8 mouse cellular contexts compared by ENCODE assay signal in the genomic region with DNA sequence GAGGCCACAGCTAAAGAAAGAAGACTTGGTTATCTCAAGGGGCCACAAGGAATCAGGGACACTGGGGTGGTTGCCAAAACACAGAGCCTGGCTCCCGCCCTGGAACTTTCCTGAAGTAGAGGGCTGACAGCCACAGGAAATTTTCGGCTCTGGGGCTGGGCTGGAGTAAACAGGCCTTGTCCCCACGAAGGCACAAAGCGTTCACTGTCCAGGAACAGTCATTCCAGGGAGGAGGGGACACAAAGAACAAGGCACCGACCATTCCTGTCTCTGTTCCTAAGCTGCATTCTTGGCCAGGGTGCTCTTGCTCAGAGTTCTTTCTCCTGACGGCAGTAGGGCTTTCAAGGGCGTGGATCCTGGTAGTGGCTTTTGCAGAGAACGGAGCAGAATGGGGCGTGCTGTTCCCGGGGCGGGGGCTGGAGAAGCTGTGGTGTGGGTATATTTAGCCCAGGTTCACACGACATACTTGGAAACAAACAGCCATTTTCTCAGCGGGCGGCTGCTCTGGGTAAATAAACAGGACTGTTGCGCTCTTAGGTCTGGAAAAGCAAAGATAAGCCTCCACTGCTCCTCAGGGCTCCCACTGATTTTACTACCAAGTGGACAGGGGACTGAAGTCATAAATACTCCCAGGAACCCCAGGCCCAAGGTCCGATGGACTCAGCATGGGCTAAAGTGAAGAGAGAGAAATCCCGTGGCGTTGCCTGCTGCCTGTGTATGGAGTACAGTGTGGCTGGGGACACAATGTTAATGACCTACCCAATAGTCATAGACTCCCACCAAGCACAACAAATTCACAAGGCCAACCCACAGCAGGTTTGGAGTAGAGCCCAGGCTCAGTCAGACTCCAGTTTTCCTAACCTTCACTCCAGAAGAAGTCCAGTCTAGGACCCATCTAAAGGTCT. TPM values are rescaled to one million over a fixed set of nuclear protein-coding genes. Genes with fewer than 3 reads are reported as not detected.
A peak's percentile ranks its signal among the peaks of the same experiment; 100 is the strongest.
DNase-seq lines count a peak whose midpoint lies in the region; ATAC-seq and TF ChIP-seq lines count a peak whose summit lies in the region.

No protein-coding gene starts in this region.

- peaks cover 17% of the 10 kb centered on the region for H3K4me1 ChIP-seq in spleen, adult 2 months (ENCODE audit: control insufficient read depth, insufficient read depth, insufficient read length)
- peaks cover 16% of the 10 kb centered on the region for H3K4me1 ChIP-seq in hindbrain, embryonic 12.5 days
- H3K4me1 ChIP-seq in lung, adult 2 months (ENCODE audit: control insufficient read depth, insufficient read depth, low read length): peaks cover 63% of the 10 kb centered on the region

- no peak for DNase-seq in spleen, adult 2 months (ENCODE audit: low read depth in 1 of 2, low spot score in 2 of 2)
- DNase-seq in spleen, postnatal 36 days (ENCODE audit: low spot score in 2 of 2): no peak
- DNase-seq in frontal cortex, postnatal 14 days (ENCODE audit: low spot score in 2 of 2): peak; percentile 66 to 67
- DNase-seq in layer of hippocampus, postnatal 10 days (ENCODE audit: low spot score in 2 of 2): peak; percentile 68 to 69
- DNase-seq in lung, adult 2 months: peak; percentile 78
- peak; percentile 69 for DNase-seq in right cerebral cortex, postnatal 25 days
- DNase-seq in embryo, embryonic 10.5 days (ENCODE audit: low spot score): no peak

- no peak for ATAC-seq in hindbrain, embryonic 12.5 days (ENCODE audit: low FRiP score)

- no peak overlapping the region for H3K4me2 ChIP-seq in hindbrain, embryonic 12.5 days (replicated peaks)

- no peak for TF ChIP-seq POLR2A in spleen, adult 2 months (IDR thresholded peaks at IDR 0.05; ENCODE audit: low read depth, low read length)
- TF ChIP-seq POLR2A in lung, adult 2 months (IDR thresholded peaks at IDR 0.05; ENCODE audit: borderline replicate concordance, extremely low read depth, low read depth, low read length): peak; percentile 75; the same call in 1 of the 2 replicates

- no peaks in the 10 kb centered on the region for H3K36me3 ChIP-seq in spleen, adult 2 months (ENCODE audit: control insufficient read depth, insufficient read depth, low read length)
- peaks cover 18% of the 10 kb centered on the region; the same call in 1 of the 2 replicates for H3K36me3 ChIP-seq in hindbrain, embryonic 12.5 days

- no peaks in the 10 kb centered on the region for H3K9me3 ChIP-seq in hindbrain, embryonic 12.5 days (replicated peaks)

- H3K9ac ChIP-seq in hindbrain, embryonic 12.5 days: no peak overlapping the region

- peak overlapping the region; percentile 40; the same call in 1 of the 2 replicates for H3K27ac ChIP-seq in spleen, adult 2 months (ENCODE audit: insufficient read depth, low read length)
- H3K27ac ChIP-seq in hindbrain, embryonic 12.5 days: peak overlapping the region; percentile 53

- TF ChIP-seq CTCF in spleen, adult 2 months (IDR thresholded peaks at IDR 0.05; ENCODE audit: extremely low read depth, insufficient read depth, insufficient read length, insufficient replicate concordance): no peak
- no peak for TF ChIP-seq CTCF in lung, adult 2 months (IDR thresholded peaks at IDR 0.05; ENCODE audit: insufficient read depth, low read length)

- 84% methylated on average over 18 of the region's 18 CpGs for WGBS in spleen, adult 2 months
- WGBS in hindbrain, embryonic 12.5 days: 71% methylated on average over 18 of the region's 18 CpGs
- 17% methylated on average over 18 of the region's 18 CpGs for WGBS in lung, adult 2 months

- H3K27me3 ChIP-seq in spleen, adult 2 months (ENCODE audit: control insufficient read depth, insufficient read depth, low read length): no peaks in the 10 kb centered on the region
- H3K27me3 ChIP-seq in hindbrain, embryonic 12.5 days: no peaks in the 10 kb centered on the region

- no peak overlapping the region for H3K4me3 ChIP-seq in spleen, adult 2 months (ENCODE audit: extremely low read depth, insufficient read depth, insufficient read length)
- H3K4me3 ChIP-seq in hindbrain, embryonic 12.5 days: no peak overlapping the region
- H3K4me3 ChIP-seq in lung, adult 2 months (replicated peaks; ENCODE audit: extremely low read depth, low read depth, low read length): peak overlapping the region; percentile 1

RNA-seq across cellular contexts. Expression of gene Cox4i2, which starts 31.7 kb away (rescaled TPM):
- 0.56 and 0.59 TPM in 2 replicates for polyA plus RNA-seq in spleen, adult 2 months (2012; rRNA removed)
- 5.0 and 5.3 TPM in 2 replicates for polyA plus RNA-seq in hindbrain, embryonic 12.5 days (2016; fragmentation: Nextera tagmentation; extraction: Ambion mirVana)
- total RNA-seq in layer of hippocampus, postnatal 10 days (2021): 1 to 10 TPM; 2.1 to 2.5 TPM
- polyA plus RNA-seq in lung, adult 2 months (2012; rRNA removed): 84.7 and 90.1 TPM in 2 replicates

RNA-seq across cellular contexts. Expression of gene Bcl2l1, which starts 45.8 kb away (rescaled TPM):
- polyA plus RNA-seq in spleen, adult 2 months (2012; rRNA removed): 36.2 and 57.4 TPM in 2 replicates
- polyA plus RNA-seq in hindbrain, embryonic 12.5 days (2016; fragmentation: Nextera tagmentation; extraction: Ambion mirVana): 155 and 166 TPM in 2 replicates
- total RNA-seq in layer of hippocampus, postnatal 10 days (2021): 100 to 1,000 TPM; 109 to 117 TPM
- 113 and 118 TPM in 2 replicates for polyA plus RNA-seq in lung, adult 2 months (2012; rRNA removed)

RNA-seq across cellular contexts. Expression of gene Id1, which starts 49.6 kb away (rescaled TPM):
- 53.5 and 84.4 TPM in 2 replicates for polyA plus RNA-seq in spleen, adult 2 months (2012; rRNA removed)
- polyA plus RNA-seq in hindbrain, embryonic 12.5 days (2016; fragmentation: Nextera tagmentation; extraction: Ambion mirVana): 157 and 159 TPM in 2 replicates
- total RNA-seq in layer of hippocampus, postnatal 10 days (2021): 10 to 100 TPM; 29.0 to 31.2 TPM
- polyA plus RNA-seq in lung, adult 2 months (2012; rRNA removed): 323 and 438 TPM in 2 replicates

Comparison
In these comparisons a context has a peak if more than half of its experiments do, and no peak if none do; other contexts are left out.
1. DNase-seq: peak in frontal cortex, postnatal 14 days (2 of 2), layer of hippocampus, postnatal 10 days (2 of 2), lung, adult 2 months (single experiment) and right cerebral cortex, postnatal 25 days (single experiment); none in spleen, adult 2 months (0 of 2), spleen, postnatal 36 days (0 of 2) and embryo, embryonic 10.5 days (single experiment).
2. RNA of gene Cox4i2, which starts 31.7 kb away (polyA plus RNA-seq): 84.7 to 90.1 TPM in lung, adult 2 months; 5.0 to 5.3 TPM in hindbrain, embryonic 12.5 days and 0.56 to 0.59 TPM in spleen, adult 2 months; every median in the first group is over 10 times any median in the second.